Mouse (Mus musculus) thymus, adult 2 months (tissue): ENCODE measurements around the gene Cd4. TPM values are rescaled to one million over a fixed set of nuclear protein-coding genes. Genes with fewer than 3 reads are reported as not detected.
A peak's percentile ranks its signal among the peaks of the same experiment; 100 is the strongest.

Source experiments
- DNase-seq: peaks from one replicate; pipeline ENCODE4 v3.0.0; 2021
- H3K27ac ChIP-seq: fragments of 200-500 bp; 2 replicates; pipeline ENCODE4 v1.5.1; 2012; ENCODE audit warnings: low read length, control low read depth; ENCODE audit not compliant: control insufficient read depth, insufficient read depth
- H3K27me3 ChIP-seq: fragments of 200-500 bp; 2 replicates; pipeline ENCODE4 v1.6.1; 2012; ENCODE audit warnings: mild to moderate bottlenecking, low read length, moderate library complexity, mixed read lengths; ENCODE audit not compliant: control insufficient read depth, insufficient read depth
- H3K36me3 ChIP-seq: fragments of 200-500 bp; 2 replicates; pipeline ENCODE4 v1.6.1; 2012; ENCODE audit warnings: mild to moderate bottlenecking, low read length, moderate library complexity; ENCODE audit not compliant: control insufficient read depth, insufficient read depth
- H3K4me1 ChIP-seq: fragments of 200-500 bp; replicated peaks from 2 replicates; pipeline ENCODE4 v1.6.1; 2012; ENCODE audit warnings: low read length; ENCODE audit not compliant: control insufficient read depth, insufficient read depth
- H3K4me3 ChIP-seq: fragments of 200-500 bp; 2 replicates; pipeline ENCODE4 v1.5.1; 2012; ENCODE audit warnings: mild to moderate bottlenecking, low read length, control low read depth, moderate library complexity; ENCODE audit not compliant: control insufficient read depth, insufficient read depth
- CTCF ChIP-seq: fragments of 200-500 bp; IDR thresholded peaks from 2 replicates; pipeline ENCODE4 v1.5.1; 2012; ENCODE audit warnings: mild to moderate bottlenecking, control low read depth, low read length, moderate library complexity, borderline replicate concordance; ENCODE audit not compliant: control insufficient read depth, poor library complexity, insufficient read depth; ENCODE audit errors: extremely low read depth
- POLR2A ChIP-seq: fragments of 200-500 bp; IDR thresholded peaks from 2 replicates; pipeline ENCODE4 v1.6.1; 2012; ENCODE audit warnings: mild to moderate bottlenecking, low read length, control low read depth, moderate library complexity; ENCODE audit not compliant: control insufficient read depth, poor library complexity, insufficient read depth; ENCODE audit errors: extremely low read depth
- WGBS: fragments of 180-500 bp; shearing (Covaris S2); methylation state at CpG from one replicate; pipeline ENCODE4 v1.1.7; 2018; 5-methylcytosine and 5-hydroxymethylcytosine counted together
- polyA plus RNA-seq: library from polyadenylated mRNA; depleted of rRNA; stranded (reverse); fragments of >200 nt; gene quantifications from 2 replicates; pipeline ENCODE4 v1.2.3, GENCODE M21; 2012; rRNA removed

The Cd4 gene
- 549 and 565 TPM in 2 replicates for polyA plus RNA-seq

- H3K4me1 ChIP-seq = peaks cover 52% of the 10 kb centered on the region
- H3K36me3 ChIP-seq = peaks cover 13% of the 10 kb centered on the region; the same call in 1 of the 2 replicates
- H3K27ac ChIP-seq = peak within 1 kb of the TSS; percentile 97
- 26% methylated on average over 9 of the region's 9 CpGs for WGBS
- TF ChIP-seq CTCF = no peak
- no peak for TF ChIP-seq POLR2A
- H3K27me3 ChIP-seq = no peaks in the 10 kb centered on the region
- peak within 1 kb of the TSS; percentile 89 for H3K4me3 ChIP-seq
- peak; percentile 60 for DNase-seq
Measured at GRCm38 (mm10) chr6:124887986-124888385, at the start of gene Cd4. TSS of gene Cd4 (minus strand) at chr6:124888221.

- TF ChIP-seq CTCF (no peak), POLR2A (no peak)
- H3K4me3 ChIP-seq = no peak overlapping the region
- H3K27ac ChIP-seq = no peak overlapping the region
- H3K27me3 ChIP-seq = no peaks in the 10 kb centered on the region
- peaks cover 25% of the 10 kb centered on the region for H3K36me3 ChIP-seq
- no peak for DNase-seq
- peaks cover 2% of the 10 kb centered on the region for H3K4me1 ChIP-seq
- WGBS = 94% methylated on average over 2 of the region's 2 CpGs
Measured at GRCm38 (mm10) chr6:124937493-124937892, 49.5 kb upstream of the Cd4 start.

- peaks cover 25% of the 10 kb centered on the region for H3K36me3 ChIP-seq
- 83% methylated on average over 1 of the region's 1 CpGs for WGBS
- H3K27ac ChIP-seq = no peak overlapping the region
- H3K4me3 ChIP-seq = no peak overlapping the region
- no peak for DNase-seq
- peaks cover 8% of the 10 kb centered on the region for H3K4me1 ChIP-seq
- no peak for TF ChIP-seq CTCF
- TF ChIP-seq POLR2A = no peak
- no peaks in the 10 kb centered on the region for H3K27me3 ChIP-seq
Measured at GRCm38 (mm10) chr6:124936681-124937080, 48.7 kb upstream of the Cd4 start.

GRCm38 (mm10) chr6:124934670-124935069 lies 46.6 kb upstream of the Cd4 start:
- peaks cover 25% of the 10 kb centered on the region for H3K36me3 ChIP-seq
- peaks cover 10% of the 10 kb centered on the region for H3K4me1 ChIP-seq
- no peaks in the 10 kb centered on the region for H3K27me3 ChIP-seq
- no peak overlapping the region for H3K4me3 ChIP-seq
- no peak overlapping the region for H3K27ac ChIP-seq
- DNase-seq = no peak
- WGBS = 92% methylated on average over 7 of the region's 7 CpGs
- no peak for TF ChIP-seq CTCF
- no peak for TF ChIP-seq POLR2A

GRCm38 (mm10) chr6:124933127-124933526 lies 45.1 kb upstream of the Cd4 start:
- no peaks in the 10 kb centered on the region for H3K27me3 ChIP-seq
- WGBS = 92% methylated on average over 3 of the region's 3 CpGs
- H3K4me3 ChIP-seq = no peak overlapping the region
- H3K4me1 ChIP-seq = peaks cover 10% of the 10 kb centered on the region
- TF ChIP-seq POLR2A = no peak
- TF ChIP-seq CTCF = no peak
- no peak for DNase-seq
- peaks cover 25% of the 10 kb centered on the region for H3K36me3 ChIP-seq
- H3K27ac ChIP-seq = no peak overlapping the region

GRCm38 (mm10) chr6:124932314-124932695 lies 44.3 kb upstream of the Cd4 start:
- Histone ChIP-seq H3K36me3 (peaks cover 25% of the 10 kb centered on the region), H3K4me1 (peaks cover 10% of the 10 kb centered on the region), H3K27ac (no peak overlapping the region; the same call in 1 of the 2 replicates), H3K4me3 (peak overlapping the region; percentile 81), H3K27me3 (no peaks in the 10 kb centered on the region)
- WGBS = 87% methylated on average over 12 of the region's 12 CpGs
- TF ChIP-seq POLR2A (no peak), CTCF (no peak)
- DNase-seq = no peak

GRCm38 (mm10) chr6:124931525-124932313 lies 43.7 kb upstream of the Cd4 start:
- 4% methylated on average over 48 of the region's 48 CpGs for WGBS
- H3K27ac ChIP-seq = 0 out of 2 replicates have a peak overlapping the region, but pooled peaks have one; percentile 8
- peak; percentile 25; the same call in 1 of the 2 replicates for TF ChIP-seq CTCF
- TF ChIP-seq POLR2A = no peak

More at GRCm38 (mm10) chr6:124931525-124932313, 43.7 kb upstream of the Cd4 start:
- peaks cover 25% of the 10 kb centered on the region for H3K36me3 ChIP-seq
- H3K27me3 ChIP-seq = no peaks in the 10 kb centered on the region
- peak overlapping the region; percentile 81 for H3K4me3 ChIP-seq
- H3K4me1 ChIP-seq = peaks cover 10% of the 10 kb centered on the region
- DNase-seq = peak; percentile 55
